Mouse (Mus musculus): ENCODE results near the gene Arl6ip4. TPM values are rescaled to one million over a fixed set of nuclear protein-coding genes. Genes with fewer than 3 reads are reported as not detected.

Gene Arl6ip4
- total and polyA plus RNA-seq, 2 experiments, result 19.3 to 23.6 TPM

DNA sequence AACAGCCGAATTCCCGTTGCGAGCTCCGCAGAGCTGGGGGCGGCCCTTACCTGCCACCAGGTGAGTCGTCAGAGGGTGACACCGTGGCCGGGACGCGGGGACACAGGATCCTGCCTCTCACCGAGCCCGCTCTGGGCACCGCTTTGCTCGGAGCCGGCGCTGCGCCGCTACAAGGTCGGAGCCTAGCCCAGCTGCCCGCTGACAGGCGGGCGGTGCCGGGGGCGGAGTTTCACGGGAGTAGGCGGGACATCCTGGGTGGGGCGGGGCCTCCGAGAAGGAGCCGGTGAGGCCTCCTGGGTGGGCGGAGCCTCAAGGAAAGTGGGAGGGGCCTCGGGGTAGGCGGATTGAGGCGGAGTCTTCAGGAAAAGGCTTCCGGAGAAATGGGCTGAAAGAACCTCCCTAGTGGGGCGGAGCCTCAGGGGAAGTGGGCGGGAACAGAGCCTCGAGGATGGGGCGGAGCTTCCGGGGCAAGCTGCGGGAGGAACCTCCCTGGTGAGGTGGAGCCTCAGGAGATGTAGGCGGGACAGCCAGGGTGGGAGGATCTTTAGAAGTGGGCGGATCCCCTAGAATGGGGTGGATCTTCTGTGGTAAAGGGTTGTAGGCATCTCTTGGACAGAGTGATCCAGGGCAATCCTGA is 20.2 kb upstream of the Arl6ip4 start, which contains the start of gene Abcb9:
Gene Abcb9, minus strand, starts transcription at position 203 of the 637 bp plus-strand sequence.
- Histone ChIP-seq H3K9ac (ENCODE audit: low read depth, low read length) (peak within 1 kb of the TSS; percentile 74), H3K79me2 (ENCODE audit: control insufficient read depth, insufficient read depth, low read length) (no peaks in the 10 kb centered on the region), H3K4me3 (ENCODE audit: insufficient read depth, low read depth, low read length) (peak within 1 kb of the TSS; percentile 67), H3K27ac (replicated peaks; ENCODE audit: insufficient read depth, low read depth, low read length) (0 out of 2 replicates have a peak within 1 kb of the TSS, but pooled peaks have one; percentile 5), H3K36me3 (ENCODE audit: control insufficient read depth, insufficient read depth, low read length) (no peaks in the 10 kb centered on the region), H3K27me3 (ENCODE audit: control insufficient read depth, insufficient read depth, low read length) (no peaks in the 10 kb centered on the region), H3K4me1 (ENCODE audit: control insufficient read depth, insufficient read depth, low read length) (peaks cover 10% of the 10 kb centered on the region; the same call in 1 of the 2 replicates)
- DNase-seq (ENCODE audit: extremely low read depth, low read depth, low spot score), result peak; percentile 94
- under 1% methylated on average over 42 of the region's 42 CpGs for WGBS
- TF ChIP-seq CTCF (IDR thresholded peaks at IDR 0.05; ENCODE audit: low read depth, low read length) (no peak), POLR2A (IDR thresholded peaks at IDR 0.05; ENCODE audit: extremely low read depth, insufficient read depth, low read length) (peak; percentile 90)

DNA sequence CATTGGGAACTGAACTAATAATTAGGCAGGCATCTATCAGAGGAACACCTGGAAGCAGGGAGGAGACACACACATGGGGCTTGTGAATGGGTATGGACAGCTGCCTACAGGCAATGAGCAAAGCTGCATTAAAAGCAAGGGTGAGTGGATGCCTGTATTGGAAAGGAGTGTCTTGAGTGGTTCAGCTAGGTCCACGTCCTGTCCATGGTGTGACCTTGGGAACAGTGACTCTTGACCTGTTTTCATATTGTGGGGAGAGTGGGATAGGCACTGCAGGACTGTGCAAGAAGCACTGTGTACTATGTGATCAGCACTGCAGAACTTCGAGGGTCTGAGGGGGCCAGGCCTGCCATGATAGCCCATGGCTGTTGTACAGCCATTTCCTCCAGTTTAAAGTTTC is 17.0 kb upstream of the Arl6ip4 start:
- Histone ChIP-seq H3K4me3 (ENCODE audit: insufficient read depth, low read depth, low read length) (no peak overlapping the region), H3K4me1 (ENCODE audit: control insufficient read depth, insufficient read depth, low read length) (peaks cover 5% of the 10 kb centered on the region; the same call in 1 of the 2 replicates), H3K36me3 (ENCODE audit: control insufficient read depth, insufficient read depth, low read length) (no peaks in the 10 kb centered on the region), H3K27ac (replicated peaks; ENCODE audit: insufficient read depth, low read depth, low read length) (no peak overlapping the region), H3K9ac (ENCODE audit: low read depth, low read length) (no peak overlapping the region), H3K27me3 (ENCODE audit: control insufficient read depth, insufficient read depth, low read length) (no peaks in the 10 kb centered on the region), H3K79me2 (ENCODE audit: control insufficient read depth, insufficient read depth, low read length) (no peaks in the 10 kb centered on the region)
- WGBS, result 95% methylated on average over 2 of the region's 2 CpGs
- no peak for DNase-seq (ENCODE audit: extremely low read depth, low read depth, low spot score)
- TF ChIP-seq POLR2A (IDR thresholded peaks at IDR 0.05; ENCODE audit: extremely low read depth, insufficient read depth, low read length) (no peak), CTCF (IDR thresholded peaks at IDR 0.05; ENCODE audit: low read depth, low read length) (no peak)

- no peaks in the 10 kb centered on the region for H3K4me1 ChIP-seq (ENCODE audit: control insufficient read depth, insufficient read depth, low read length)
- H3K27ac ChIP-seq (replicated peaks; ENCODE audit: insufficient read depth, low read depth, low read length), result no peak overlapping the region
- DNase-seq (ENCODE audit: extremely low read depth, low read depth, low spot score), result no peak
- no peaks in the 10 kb centered on the region for H3K79me2 ChIP-seq (ENCODE audit: control insufficient read depth, insufficient read depth, low read length)
- H3K27me3 ChIP-seq (ENCODE audit: control insufficient read depth, insufficient read depth, low read length), result no peaks in the 10 kb centered on the region
- H3K4me3 ChIP-seq (ENCODE audit: insufficient read depth, low read depth, low read length), result no peak overlapping the region
- no peaks in the 10 kb centered on the region for H3K36me3 ChIP-seq (ENCODE audit: control insufficient read depth, insufficient read depth, low read length)
- TF ChIP-seq CTCF (IDR thresholded peaks at IDR 0.05; ENCODE audit: low read depth, low read length) (no peak), POLR2A (IDR thresholded peaks at IDR 0.05; ENCODE audit: extremely low read depth, insufficient read depth, low read length) (no peak)
- no peak overlapping the region for H3K9ac ChIP-seq (ENCODE audit: low read depth, low read length)
- 92% methylated on average over 11 of the region's 11 CpGs for WGBS
These were observed 15.5 kb upstream of the Arl6ip4 start for GRCm38 (mm10) chr5:124100128-124101044.

- Histone ChIP-seq H3K79me2 (ENCODE audit: control insufficient read depth, insufficient read depth, low read length) (no peaks in the 10 kb centered on the region), H3K27me3 (ENCODE audit: control insufficient read depth, insufficient read depth, low read length) (no peaks in the 10 kb centered on the region), H3K4me1 (ENCODE audit: control insufficient read depth, insufficient read depth, low read length) (no peaks in the 10 kb centered on the region), H3K9ac (ENCODE audit: low read depth, low read length) (no peak overlapping the region), H3K36me3 (ENCODE audit: control insufficient read depth, insufficient read depth, low read length) (no peaks in the 10 kb centered on the region), H3K4me3 (ENCODE audit: insufficient read depth, low read depth, low read length) (no peak overlapping the region), H3K27ac (replicated peaks; ENCODE audit: insufficient read depth, low read depth, low read length) (no peak overlapping the region)
- 72% methylated on average over 6 of the region's 6 CpGs for WGBS
- DNase-seq (ENCODE audit: extremely low read depth, low read depth, low spot score), result peak; percentile 75
- TF ChIP-seq POLR2A (IDR thresholded peaks at IDR 0.05; ENCODE audit: extremely low read depth, insufficient read depth, low read length) (no peak), CTCF (IDR thresholded peaks at IDR 0.05; ENCODE audit: low read depth, low read length) (no peak)
These were observed 13.6 kb upstream of the Arl6ip4 start for GRCm38 (mm10) chr5:124102326-124102725.

DNA sequence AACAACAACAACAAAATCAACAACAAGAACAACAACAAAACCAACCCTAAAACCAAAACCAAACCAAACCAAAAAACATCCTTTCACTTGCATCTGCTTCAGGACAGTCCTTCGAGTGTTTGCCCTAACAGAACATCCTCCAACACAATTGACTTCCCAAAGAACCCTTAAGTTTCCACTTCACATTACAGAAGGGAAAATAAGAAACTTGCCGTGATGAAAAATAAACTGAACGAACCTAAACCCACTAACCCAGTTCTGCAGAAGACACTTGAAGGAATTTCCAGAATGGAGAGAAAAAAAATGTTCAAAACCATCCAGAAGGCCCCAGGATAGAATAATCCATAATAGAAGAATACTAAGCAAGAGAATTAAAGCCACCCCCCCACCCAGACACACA is 12.9 kb upstream of the Arl6ip4 start:
- H3K79me2 ChIP-seq (ENCODE audit: control insufficient read depth, insufficient read depth, low read length), result no peaks in the 10 kb centered on the region
- DNase-seq (ENCODE audit: extremely low read depth, low read depth, low spot score), result no peak
- H3K4me1 ChIP-seq (ENCODE audit: control insufficient read depth, insufficient read depth, low read length), result no peaks in the 10 kb centered on the region
- H3K4me3 ChIP-seq (ENCODE audit: insufficient read depth, low read depth, low read length), result no peak overlapping the region
- no peaks in the 10 kb centered on the region for H3K27me3 ChIP-seq (ENCODE audit: control insufficient read depth, insufficient read depth, low read length)
- no peak for TF ChIP-seq CTCF (IDR thresholded peaks at IDR 0.05; ENCODE audit: low read depth, low read length)
- no peak for TF ChIP-seq POLR2A (IDR thresholded peaks at IDR 0.05; ENCODE audit: extremely low read depth, insufficient read depth, low read length)
- 85% methylated on average over 3 of the region's 3 CpGs for WGBS
- no peak overlapping the region for H3K27ac ChIP-seq (replicated peaks; ENCODE audit: insufficient read depth, low read depth, low read length)
- no peaks in the 10 kb centered on the region for H3K36me3 ChIP-seq (ENCODE audit: control insufficient read depth, insufficient read depth, low read length)
- no peak overlapping the region for H3K9ac ChIP-seq (ENCODE audit: low read depth, low read length)

Measured in liver, adult 2 months (tissue).